Mouse (Mus musculus): ENCODE results near the gene Phactr2. TPM values are rescaled to one million over a fixed set of nuclear protein-coding genes. Genes with fewer than 3 reads are reported as not detected.
A peak's percentile ranks its signal among the peaks of the same experiment; 100 is the strongest.

Gene Phactr2
- polyA plus RNA-seq, 1 experiment from 2014 or later = 5.3 TPM

DNA sequence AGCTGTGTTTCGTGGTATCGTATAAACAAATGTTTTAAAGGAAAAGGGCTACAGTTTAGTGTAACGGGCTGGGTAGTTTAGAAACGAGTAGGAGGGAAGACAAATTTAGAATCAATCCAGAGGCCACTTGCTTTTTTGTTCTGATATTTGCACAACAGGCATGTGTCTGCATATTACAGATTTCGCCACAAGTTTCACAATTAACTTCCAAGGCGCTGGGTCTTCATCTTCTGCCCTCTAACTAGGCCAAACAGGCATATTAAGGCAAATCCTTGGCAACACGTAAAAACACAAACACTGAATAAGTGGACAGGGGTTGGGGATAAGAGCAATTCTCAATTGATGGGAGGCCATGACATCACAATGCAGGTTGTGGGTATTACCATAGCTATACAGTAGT, 298.3 kb downstream of the Phactr2 start:
- Histone ChIP-seq H3K9ac (no peak overlapping the region), H3K9me3 (replicated peaks) (no peaks in the 10 kb centered on the region), H3K4me3 (replicated peaks) (no peak overlapping the region), H3K27me3 (no peaks in the 10 kb centered on the region), H3K36me3 (peaks cover 49% of the 10 kb centered on the region), H3K4me2 (no peak overlapping the region), H3K27ac (no peak overlapping the region), H3K4me1 (replicated peaks) (no peaks in the 10 kb centered on the region)
- ATAC-seq (ENCODE audit: low read depth) = no peak
- no peak for DNase-seq
- WGBS (ENCODE audit: insufficient replicate concordance) = 77% methylated on average over 7 of the region's 7 CpGs

DNA sequence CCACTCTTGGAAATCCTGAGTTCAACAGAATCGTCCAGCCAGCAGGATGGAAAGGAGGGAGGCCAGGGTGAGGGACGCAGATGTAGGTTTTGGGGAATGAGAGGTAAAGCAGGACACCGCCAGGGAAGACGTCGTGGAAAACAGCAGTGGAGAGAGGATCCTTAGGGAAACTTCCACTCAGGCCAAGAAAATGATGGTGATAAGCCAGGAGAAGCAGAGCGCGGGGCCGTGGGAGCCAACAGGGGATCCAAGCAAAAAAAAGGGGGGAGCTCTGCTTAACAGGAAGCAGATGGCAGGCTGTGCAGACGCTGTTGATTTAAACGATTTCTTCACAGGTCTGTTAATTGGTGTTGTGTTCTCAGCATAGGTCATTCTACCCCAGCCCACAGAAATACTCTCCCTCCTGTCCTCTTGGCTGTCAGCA, 301.4 kb downstream of the Phactr2 start:
- Histone ChIP-seq H3K27ac (no peak overlapping the region), H3K36me3 (peaks cover 19% of the 10 kb centered on the region), H3K4me1 (replicated peaks) (no peaks in the 10 kb centered on the region; the same call in 1 of the 2 replicates), H3K9ac (no peak overlapping the region), H3K4me2 (no peak overlapping the region), H3K4me3 (replicated peaks) (no peak overlapping the region), H3K9me3 (replicated peaks) (no peaks in the 10 kb centered on the region), H3K27me3 (no peaks in the 10 kb centered on the region)
- DNase-seq (no peak), ATAC-seq (ENCODE audit: low read depth) (no peak)
- 48% methylated on average over 10 of the region's 10 CpGs for WGBS (ENCODE audit: insufficient replicate concordance)

DNA sequence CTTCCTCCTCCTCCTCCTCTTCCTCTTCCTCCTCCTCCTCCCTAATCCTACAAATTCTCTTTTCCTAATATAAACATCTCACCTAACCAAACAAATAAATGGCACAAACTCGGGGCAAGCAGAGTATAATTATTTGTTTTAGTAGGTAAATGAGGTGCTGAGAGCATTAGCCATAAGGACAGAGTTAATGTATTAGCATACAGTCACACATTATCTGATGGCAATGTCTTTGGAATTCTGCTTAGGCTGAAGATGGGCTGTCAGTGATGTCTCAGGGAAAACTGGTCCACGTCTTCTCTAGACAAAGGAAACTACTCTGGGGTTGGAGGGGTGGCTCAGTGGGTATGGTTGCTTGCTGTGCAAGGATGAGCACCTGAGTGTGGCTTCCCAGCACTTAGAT, 302.8 kb downstream of the Phactr2 start:
- Histone ChIP-seq H3K9ac (no peak overlapping the region), H3K36me3 (peaks cover 7% of the 10 kb centered on the region; the same call in 1 of the 2 replicates), H3K4me3 (replicated peaks) (no peak overlapping the region), H3K4me1 (replicated peaks) (no peaks in the 10 kb centered on the region; the same call in 1 of the 2 replicates), H3K27ac (no peak overlapping the region; the same call in 1 of the 2 replicates), H3K27me3 (no peaks in the 10 kb centered on the region), H3K9me3 (replicated peaks) (no peaks in the 10 kb centered on the region), H3K4me2 (no peak overlapping the region)
- no peak for DNase-seq
- 35% methylated on average over 2 of the region's 2 CpGs for WGBS (ENCODE audit: insufficient replicate concordance)
- no peak for ATAC-seq (ENCODE audit: low read depth)

DNA sequence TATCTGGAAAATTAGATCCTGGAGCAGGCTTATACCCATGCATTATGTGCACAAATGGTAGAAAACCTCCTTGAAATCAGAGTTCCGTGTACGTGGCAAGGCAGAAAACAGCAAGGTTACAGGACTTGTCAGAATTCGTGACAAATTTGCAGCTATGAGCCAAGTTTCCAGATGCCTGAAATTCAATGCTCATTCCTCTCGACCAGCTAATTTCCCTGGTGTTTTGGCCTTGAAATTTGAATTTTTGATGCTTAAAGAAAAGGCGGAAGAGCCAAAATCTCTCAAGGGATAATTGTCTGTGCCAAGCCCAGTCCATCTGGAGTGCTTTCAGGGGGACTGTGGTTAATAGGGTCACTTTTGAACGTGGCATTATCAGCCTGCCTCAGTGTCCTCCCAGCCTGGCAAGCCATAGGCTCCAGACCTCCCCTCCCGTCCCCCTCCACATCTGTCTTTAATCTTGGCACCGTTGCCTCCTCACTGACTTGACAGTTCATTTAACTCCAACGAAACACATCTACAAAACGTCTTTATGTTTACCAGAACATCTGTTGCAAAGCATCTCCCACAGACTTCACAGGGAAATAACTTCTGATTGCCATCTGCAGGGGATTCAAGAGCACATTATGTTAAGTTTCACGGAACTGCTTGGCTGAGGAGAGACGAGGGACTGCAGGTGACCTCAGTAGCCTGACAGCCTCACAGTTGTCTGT, 303.3 kb downstream of the Phactr2 start:
- Histone ChIP-seq H3K4me3 (replicated peaks) (no peak overlapping the region), H3K9me3 (replicated peaks) (no peaks in the 10 kb centered on the region), H3K36me3 (0 out of 2 replicates have a peak, but pooled peaks cover 5% of the 10 kb centered on the region), H3K27me3 (no peaks in the 10 kb centered on the region), H3K4me2 (no peak overlapping the region), H3K4me1 (replicated peaks) (no peaks in the 10 kb centered on the region; the same call in 1 of the 2 replicates), H3K27ac (peak overlapping the region; percentile 32; the same call in 1 of the 2 replicates), H3K9ac (no peak overlapping the region)
- DNase-seq (no peak), ATAC-seq (ENCODE audit: low read depth) (no peak)
- WGBS (ENCODE audit: insufficient replicate concordance) = 39% methylated on average over 12 of the region's 12 CpGs

GRCm38 (mm10) chr10:13168461-13168860, 305.8 kb downstream of the Phactr2 start:
- WGBS (ENCODE audit: insufficient replicate concordance) = 67% methylated on average over 5 of the region's 5 CpGs

DNA sequence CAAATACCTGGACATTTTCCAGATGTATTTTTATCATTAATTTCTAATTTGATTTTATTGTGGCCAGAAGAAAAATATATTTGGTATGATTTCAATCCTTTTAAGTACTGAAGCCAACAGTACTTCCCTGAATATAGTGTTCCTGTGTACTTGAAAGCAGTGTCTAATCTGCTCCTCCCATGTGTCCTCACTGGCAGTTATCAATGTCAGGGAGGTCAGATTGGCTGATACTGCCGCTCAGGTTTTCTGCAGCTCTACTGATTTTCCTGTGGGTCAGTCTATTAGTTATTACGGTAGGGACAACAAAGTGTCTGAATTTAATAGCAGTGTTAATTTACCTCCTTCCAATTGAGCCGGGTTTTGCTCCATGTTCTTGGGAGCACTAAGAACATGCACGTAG, 312.2 kb downstream of the Phactr2 start:
- Histone ChIP-seq H3K9me3 (replicated peaks) (no peaks in the 10 kb centered on the region), H3K36me3 (no peaks in the 10 kb centered on the region), H3K27ac (no peak overlapping the region), H3K4me1 (replicated peaks) (peaks cover 4% of the 10 kb centered on the region; the same call in 1 of the 2 replicates), H3K9ac (no peak overlapping the region), H3K4me2 (no peak overlapping the region), H3K27me3 (no peaks in the 10 kb centered on the region), H3K4me3 (replicated peaks) (no peak overlapping the region)
- 34% methylated on average over 4 of the region's 4 CpGs for WGBS (ENCODE audit: insufficient replicate concordance)
- no peak for DNase-seq
- no peak for ATAC-seq (ENCODE audit: low read depth)

More at GRCm38 (mm10) chr10:13168461-13168860, 305.8 kb downstream of the Phactr2 start:
- Histone ChIP-seq H3K4me3 (replicated peaks) (no peak overlapping the region), H3K9me3 (replicated peaks) (no peaks in the 10 kb centered on the region), H3K4me2 (no peak overlapping the region), H3K27me3 (no peaks in the 10 kb centered on the region), H3K9ac (no peak overlapping the region), H3K36me3 (no peaks in the 10 kb centered on the region), H3K27ac (no peak overlapping the region), H3K4me1 (replicated peaks) (no peaks in the 10 kb centered on the region; the same call in 1 of the 2 replicates)
- no peak for ATAC-seq (ENCODE audit: low read depth)
- DNase-seq = no peak

GRCm38 (mm10) chr10:13160913-13161312, 313.3 kb downstream of the Phactr2 start:
- WGBS (ENCODE audit: insufficient replicate concordance) = 68% methylated on average over 4 of the region's 4 CpGs
- Histone ChIP-seq H3K27me3 (no peaks in the 10 kb centered on the region), H3K4me3 (replicated peaks) (no peak overlapping the region), H3K36me3 (no peaks in the 10 kb centered on the region), H3K4me1 (replicated peaks) (peaks cover 4% of the 10 kb centered on the region; the same call in 1 of the 2 replicates), H3K9me3 (replicated peaks) (no peaks in the 10 kb centered on the region), H3K9ac (no peak overlapping the region), H3K27ac (no peak overlapping the region), H3K4me2 (no peak overlapping the region)
- DNase-seq (no peak), ATAC-seq (ENCODE audit: low read depth) (no peak)

Other genes starting within 250 kb of the Phactr2 start
- 60.9 and 69.7 TPM in 2 replicates for gene Fuca2, start 25.1 kb upstream of the Phactr2 start, polyA plus RNA-seq (2015; fragmentation: Nextera tagmentation; extraction: Ambion mirVana)
- gene Adat2, start 78.5 kb upstream of the Phactr2 start, polyA plus RNA-seq (2015; fragmentation: Nextera tagmentation; extraction: Ambion mirVana) = 3.5 and 3.7 TPM in 2 replicates
- gene Pex3, start 78.7 kb upstream of the Phactr2 start, polyA plus RNA-seq (2015; fragmentation: Nextera tagmentation; extraction: Ambion mirVana) = 10.3 and 12.4 TPM in 2 replicates

All from liver, embryonic 13.5 days (tissue).